Mouse (Mus musculus): ENCODE results near the gene Lmtk2. TPM values are rescaled to one million over a fixed set of nuclear protein-coding genes. Genes with fewer than 3 reads are reported as not detected.

Lmtk2 gene
- total RNA-seq, 2 experiments from 2014 or later = 26.0 to 27.2 TPM

DNA sequence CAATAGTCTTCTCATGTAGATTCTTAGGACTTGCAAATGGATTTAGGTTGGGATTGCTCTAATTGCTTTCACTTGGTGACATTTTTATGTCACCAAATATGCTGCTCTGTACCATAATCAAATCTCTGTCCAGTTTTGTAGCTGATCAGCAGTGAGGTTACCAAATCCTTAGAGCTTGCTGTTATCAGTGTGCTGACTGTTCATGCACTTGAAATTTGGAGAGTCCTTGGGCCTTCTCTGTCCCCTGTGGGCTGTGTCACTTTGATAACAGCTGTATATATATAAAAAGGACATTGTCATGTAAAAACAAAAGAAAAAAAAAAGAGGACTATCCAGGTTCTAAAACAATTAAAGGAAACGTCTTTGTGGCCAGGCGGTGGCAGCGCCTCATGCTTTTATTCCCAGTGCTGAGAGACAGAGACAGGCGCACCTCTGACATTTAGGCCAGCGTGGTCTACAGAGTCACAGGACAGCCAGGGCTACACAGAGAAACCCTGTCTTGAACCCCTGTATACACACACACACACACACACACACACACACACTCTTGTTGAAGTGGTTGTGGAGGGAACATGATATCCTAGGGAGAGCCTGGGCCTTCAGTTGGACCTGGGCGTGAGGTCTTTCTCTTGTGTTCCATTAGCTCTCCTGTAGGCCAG, 5.4 kb downstream of the Lmtk2 start:
- DNase-seq = no peak

DNA sequence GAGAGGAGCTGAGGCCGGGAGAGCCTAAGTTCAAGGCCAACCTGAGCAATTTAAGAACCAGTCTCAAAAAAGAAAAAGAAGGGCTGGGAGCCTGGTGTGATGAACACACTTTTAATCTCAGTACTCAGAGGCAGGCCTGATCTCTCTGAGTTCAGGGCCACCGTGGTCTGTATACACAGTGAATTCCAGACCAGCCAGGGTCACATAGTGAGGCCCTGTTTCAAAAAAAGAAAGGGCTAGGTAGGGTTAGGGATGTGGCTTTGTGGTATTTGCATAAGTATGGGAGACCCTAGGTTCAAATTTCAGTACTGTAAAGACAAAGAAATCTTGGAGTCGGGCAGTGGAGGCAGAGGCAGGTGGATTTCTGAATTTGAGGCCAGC, 5.9 kb downstream of the Lmtk2 start:
- intact Hi-C loops (cut with DNase I) = no loop called here
- DNase-seq = no peak

More for the DNA sequence above, 5.4 kb downstream of the Lmtk2 start:
- intact Hi-C loops (cut with DNase I) = no loop called here

DNA sequence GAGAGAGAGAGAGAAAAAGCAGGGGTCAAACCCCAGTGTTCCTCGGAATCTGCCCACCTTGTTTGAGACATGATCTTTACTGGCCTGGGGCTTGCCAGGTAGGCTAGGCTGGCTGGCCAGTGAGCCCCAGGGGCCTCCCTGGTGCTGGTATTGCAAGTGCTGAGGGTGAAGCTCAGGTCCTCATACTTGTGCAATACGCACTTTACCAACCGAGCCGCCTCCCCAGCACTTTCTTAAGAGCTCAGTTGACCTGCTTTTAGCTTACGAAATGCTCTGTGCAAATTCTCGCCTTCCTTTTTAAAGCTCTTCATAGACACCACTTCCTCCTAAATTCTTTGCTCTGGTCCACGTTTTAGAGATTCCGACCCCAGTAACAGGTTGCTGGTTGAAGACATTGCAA, 9.0 kb downstream of the Lmtk2 start:
- intact Hi-C loops (cut with DNase I) = no loop called here
- DNase-seq = no peak

DNA sequence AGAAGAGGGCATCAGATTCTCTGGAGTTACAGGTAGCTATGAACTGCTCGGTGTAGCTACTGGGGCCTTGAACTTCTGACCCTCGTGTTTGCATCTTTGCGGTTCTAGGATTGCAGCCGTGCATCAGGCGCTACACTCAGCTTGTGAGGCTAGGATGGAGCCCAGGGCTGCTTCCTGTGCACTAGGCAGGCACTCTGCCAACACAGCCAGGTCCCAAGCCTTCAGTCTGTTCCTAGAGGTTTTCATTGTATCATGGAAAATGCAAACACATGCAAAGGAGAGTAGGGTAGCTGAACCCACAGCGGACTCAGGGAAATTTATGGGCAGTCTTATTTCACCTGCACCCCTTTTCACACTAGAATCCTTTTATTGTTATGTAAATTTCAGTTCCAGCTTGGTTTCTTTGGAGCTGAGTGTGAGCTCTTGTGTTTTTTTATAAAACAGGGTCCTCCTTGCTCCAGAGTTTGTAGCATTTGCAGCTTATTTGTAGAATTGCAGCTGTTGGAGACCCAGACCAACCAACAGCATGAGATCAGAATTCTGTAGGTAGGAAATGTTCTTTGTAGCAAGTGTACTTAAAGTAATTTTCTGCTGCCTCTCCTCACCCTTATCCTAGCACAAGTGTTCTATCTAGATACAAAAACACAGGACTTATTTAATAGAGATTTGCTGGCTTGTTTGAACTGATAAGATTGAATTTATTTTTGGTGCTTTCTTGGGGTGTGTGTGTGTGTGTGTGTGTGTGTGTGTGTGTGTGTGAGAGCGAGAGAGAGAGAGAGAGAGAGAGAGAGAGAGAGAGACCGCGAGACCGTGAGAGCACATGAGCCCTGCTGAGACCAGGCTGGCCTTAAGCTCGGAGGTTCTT, 12.6 kb downstream of the Lmtk2 start:
- intact Hi-C loops (cut with DNase I) = no loop called here
- peak in 1 of 2 experiments; percentile 14 for DNase-seq

DNA sequence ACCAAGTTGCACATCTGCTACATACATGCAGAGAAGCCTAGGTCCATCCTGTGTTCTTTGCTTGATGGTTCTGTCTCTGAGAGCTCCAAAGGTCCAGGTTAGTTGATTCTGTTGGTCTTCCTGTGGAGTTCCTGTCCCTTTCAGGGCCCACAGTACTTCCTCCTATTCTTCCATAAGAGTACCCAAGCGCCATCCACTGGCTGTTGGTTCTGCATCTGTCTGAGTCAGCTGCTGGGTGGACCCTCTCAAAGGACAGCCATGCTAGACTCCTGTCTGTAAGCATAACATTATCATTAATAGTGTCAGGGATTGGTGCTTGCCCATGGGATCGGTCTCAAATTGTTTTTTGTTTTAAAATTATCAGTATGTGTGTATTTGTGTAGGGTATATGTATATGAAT, 13.8 kb downstream of the Lmtk2 start:
- intact Hi-C loops (cut with DNase I) = no loop called here
- DNase-seq = peak in 1 of 2 experiments; percentile 18

DNA sequence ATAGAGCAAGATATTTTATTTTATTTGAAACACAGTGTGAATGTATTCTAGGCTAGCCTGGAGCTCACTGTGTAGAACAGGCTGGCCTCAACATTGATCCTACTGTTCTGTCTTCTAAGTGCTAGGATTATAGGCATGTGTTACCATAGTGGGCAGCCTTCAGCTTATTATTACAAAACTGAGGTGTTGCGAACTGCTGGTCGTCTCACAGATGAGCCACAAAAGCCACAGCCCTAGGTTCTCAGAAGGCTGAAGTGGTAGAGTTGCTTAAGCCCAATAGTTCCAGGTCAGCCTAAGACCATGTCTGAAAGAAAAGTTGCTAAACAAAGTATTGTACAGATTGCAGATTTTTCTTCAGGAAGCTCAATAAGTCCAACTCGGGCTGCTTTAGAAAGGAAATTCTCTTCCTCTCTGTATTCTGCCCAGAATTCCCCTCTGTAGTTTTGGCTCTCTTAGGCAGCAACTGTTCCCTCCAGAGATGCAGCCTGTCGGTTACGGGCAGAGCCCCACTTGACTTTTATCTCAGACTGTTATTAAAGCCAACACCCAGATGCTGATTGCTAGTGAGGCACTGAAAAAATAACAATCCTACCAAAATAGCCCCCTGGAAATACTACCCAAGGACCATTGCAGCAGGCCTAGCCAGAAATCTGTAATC, 14.9 kb downstream of the Lmtk2 start:
- intact Hi-C loops (cut with DNase I) = no loop called here
- no peak for DNase-seq

DNA sequence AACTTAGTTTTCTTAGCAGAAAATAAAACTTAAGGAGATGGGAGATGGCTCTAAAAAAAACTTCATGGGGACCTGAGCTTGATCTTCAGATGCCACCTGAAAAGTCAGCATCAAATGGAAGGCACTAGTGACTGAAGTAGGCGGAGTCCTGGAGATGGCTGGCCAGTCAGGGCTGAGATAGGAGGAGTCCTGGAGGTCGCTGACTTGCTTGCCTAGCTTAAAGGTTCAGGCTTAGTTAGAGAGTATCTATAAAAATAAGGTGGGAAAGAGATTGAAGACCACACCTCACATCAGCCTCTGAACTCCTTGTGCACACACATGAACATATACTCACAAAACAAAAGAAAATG, 15.4 kb downstream of the Lmtk2 start:
- intact Hi-C loops (cut with DNase I) = no loop called here

DNA sequence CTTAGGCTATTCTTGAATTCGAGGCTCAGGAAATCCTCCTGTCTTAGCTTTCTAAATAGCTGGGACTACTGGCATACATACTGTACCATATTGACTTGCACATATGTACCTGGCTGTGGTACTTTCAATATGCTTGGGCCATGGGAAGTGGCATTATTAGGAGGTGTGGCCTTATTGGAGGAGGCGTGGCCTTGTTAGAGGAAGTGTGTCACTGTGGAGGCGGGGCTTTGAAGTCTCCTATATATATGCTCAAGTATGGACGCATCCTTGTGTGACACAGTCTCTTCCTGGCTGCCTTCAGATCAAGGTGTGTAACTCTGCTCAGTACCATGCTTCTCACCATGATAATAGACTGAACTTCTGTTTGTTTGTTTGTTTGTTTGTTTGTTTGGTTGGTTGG, 18.0 kb downstream of the Lmtk2 start:
- DNase-seq = no peak
- intact Hi-C loops (cut with DNase I) = no loop called here

More for the DNA sequence above, 15.4 kb downstream of the Lmtk2 start:
- no peak for DNase-seq

DNA sequence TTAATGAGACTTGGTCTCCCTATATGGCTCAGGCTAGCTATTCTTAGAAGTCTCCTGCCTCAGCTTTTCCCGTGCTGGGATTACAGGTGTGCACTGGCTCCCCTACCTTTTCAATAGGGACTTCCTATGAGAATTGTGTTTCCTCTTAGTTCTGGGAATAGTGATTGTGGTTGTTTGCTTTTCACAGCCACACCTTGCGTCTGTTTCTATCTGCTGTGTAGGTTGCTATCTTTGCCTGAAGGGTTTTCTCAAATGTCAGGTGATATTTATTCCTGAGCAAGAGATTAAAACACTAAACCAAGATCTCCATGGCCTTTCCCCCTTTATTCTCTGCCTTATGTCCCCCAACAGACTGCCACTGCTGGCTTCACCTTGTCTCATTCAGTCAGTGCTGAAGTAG, 19.1 kb downstream of the Lmtk2 start:
- DNase-seq = no peak
- intact Hi-C loops (cut with DNase I) = no loop called here

DNA sequence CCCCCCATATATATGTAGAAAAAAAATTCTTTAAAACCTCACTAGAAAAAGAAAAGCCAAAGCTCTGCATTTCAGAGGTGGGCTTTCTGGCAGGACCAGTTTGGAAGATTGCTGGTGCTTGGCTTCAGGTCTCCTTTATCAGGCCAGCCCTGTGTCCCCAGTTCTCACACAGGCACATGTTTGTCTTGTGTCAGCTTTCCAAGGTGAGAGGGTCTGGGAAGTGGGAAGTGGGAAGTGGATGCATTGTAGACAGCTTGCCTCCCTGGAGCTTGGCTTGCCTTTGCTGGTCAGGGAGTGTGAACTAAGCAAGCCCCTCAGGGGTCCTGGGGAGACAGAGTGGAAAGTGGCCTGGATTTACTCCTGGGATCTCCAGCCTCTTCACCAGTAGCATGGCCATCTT, 21.3 kb downstream of the Lmtk2 start:
- intact Hi-C loops (cut with DNase I) = loop anchor here (2.0 kb wide), 1 partner anchor 33 kb away; no protein-coding TSS in a partner anchor
- no peak for DNase-seq

DNA sequence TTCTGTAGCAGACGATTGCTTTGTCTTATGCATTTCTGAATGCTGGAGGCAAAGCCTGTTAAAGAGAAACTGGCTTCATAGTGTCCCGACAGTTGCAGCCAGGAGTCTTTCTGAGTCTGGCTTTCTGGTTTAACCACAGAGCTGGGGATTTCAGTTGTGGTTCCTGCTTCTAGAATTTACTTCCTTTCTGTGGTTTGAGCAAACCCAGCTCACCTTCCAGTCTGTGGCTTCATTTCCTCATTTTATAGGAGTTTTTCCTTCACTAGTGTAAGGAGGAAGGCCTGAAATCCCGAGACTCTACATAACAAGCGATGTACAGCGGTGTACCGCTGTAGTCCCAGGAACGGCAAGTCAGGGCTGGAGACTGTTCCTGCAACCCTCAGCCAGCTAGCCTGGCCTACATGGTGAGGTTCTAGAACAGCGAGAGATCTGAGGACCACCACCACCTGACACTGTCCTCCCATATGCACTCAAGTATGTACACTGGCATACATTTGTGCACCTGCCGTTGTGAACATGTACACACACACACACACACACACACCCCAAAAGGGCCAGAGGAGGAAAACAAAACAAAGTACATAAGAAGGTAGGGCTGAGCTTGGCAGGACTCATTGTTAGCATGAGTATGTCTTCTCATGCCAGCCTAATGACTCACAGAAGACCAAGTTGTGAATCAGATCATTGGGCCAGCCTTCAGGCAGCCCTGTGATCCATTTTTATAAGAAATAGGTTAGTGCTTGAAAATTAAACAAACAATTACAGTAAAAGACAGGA, 25.9 kb downstream of the Lmtk2 start:
- no peak for DNase-seq

DNA sequence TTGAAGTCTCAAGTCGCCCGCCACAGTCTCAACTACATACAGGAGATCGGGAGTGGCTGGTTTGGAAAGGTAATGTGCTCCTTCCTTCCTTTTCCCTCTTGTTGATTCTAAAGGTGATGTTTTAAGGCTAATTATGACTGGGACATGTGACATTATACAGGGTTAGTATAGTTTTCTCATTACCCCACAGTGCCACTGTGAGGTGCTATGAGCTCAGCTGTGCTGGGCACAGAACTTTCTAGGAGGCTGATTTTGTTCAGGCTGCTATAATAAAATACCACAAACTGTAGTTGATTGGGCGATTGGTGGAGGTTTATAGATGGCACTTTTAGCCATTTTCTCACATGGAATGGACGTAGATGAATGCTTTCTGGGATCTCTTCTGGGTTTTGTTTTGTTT, 43.3 kb downstream of the Lmtk2 start:
- intact Hi-C loops (cut with DNase I) = no loop called here
- no peak for DNase-seq

More for the DNA sequence above, 25.9 kb downstream of the Lmtk2 start:
- intact Hi-C loops (cut with DNase I) = loop anchor here (5.0 kb wide), 1 partner anchor 744 kb away; no protein-coding TSS in a partner anchor

DNA sequence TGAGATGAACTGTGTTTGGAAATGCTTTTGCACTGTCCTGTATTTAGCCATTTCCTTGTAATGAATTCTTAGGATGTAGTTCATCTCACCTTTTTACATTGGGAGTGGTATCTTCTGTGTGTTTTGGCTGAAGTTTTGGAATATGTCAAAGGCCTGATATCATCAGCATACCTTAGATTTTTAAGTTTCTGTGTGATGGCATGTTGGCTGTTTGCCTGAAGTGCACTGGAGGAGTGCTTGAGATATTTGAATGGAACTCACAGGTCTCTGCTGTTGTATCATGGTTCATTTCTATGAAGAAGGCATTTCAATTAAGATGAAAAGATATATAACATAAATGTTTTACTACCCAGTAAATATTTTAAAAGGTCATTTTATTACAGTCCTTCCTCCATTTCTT, 46.7 kb downstream of the Lmtk2 start:
- no peak for DNase-seq
- intact Hi-C loops (cut with DNase I) = no loop called here

DNA sequence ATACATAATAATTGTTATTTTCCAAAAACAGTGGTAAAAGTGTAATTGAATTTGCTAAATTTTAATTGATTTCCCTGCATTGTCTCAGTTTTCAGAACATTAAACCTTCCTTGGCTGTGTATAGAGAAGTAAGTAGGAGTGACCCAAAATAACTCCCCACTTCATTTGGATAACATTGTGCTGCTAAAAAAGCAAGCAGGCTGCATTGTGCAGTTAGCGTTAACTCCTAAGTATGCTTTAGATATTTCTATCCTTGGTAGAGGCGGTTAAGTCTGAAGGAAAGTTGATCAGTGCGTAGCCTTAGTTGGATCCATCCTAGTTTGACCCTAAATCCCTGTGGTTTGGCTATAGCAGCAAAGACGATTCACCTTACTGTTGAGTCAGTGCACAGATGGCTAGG, 49.3 kb downstream of the Lmtk2 start:
- intact Hi-C loops (cut with DNase I) = no loop called here
- no peak for DNase-seq

DNA sequence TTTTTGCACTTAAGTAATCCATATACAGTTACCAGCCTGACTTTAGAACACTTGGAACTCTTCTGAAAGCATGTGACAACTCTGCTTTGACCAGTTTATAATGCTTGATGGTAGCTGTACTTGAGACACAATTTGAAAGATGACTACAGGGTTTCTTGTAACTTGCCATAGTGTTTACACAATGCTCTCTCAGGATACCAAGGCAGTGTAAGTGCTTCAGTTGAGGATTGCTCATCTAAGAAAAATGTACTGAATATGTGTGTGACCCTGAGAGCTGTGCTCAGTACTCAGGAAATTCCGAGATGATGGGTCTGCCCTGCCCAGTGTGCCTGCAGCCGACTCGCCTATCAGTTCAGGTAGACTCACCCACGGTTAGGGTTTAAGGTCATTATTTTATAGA, 51.0 kb downstream of the Lmtk2 start:
- no peak for DNase-seq
- intact Hi-C loops (cut with DNase I) = no loop called here

DNA sequence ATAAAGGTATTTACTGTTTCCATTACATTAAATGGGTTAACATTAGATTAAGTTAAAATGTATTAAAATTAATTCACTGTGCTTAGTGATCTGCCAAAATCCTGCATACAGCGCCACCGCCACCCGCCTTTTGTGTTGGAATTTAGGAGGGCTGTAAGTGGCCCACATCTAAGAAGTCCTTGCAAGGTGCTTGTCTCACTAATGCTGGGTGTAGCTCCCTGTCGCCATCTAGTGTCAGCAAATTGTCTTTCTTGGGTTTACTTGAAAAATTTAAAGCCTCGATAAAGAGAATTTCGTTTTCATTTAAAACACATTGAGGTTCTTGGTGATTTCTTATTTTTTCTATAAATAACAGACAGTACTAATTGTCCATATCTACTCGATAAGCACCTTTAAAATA, 54.3 kb downstream of the Lmtk2 start:
- peak; percentile 66 for DNase-seq
- intact Hi-C loops (cut with DNase I) = loop anchor here (1.0 to 2.0 kb wide), 3 partner anchors 34 to 114 kb away; partner anchors contain the start of gene Lmtk2

DNA sequence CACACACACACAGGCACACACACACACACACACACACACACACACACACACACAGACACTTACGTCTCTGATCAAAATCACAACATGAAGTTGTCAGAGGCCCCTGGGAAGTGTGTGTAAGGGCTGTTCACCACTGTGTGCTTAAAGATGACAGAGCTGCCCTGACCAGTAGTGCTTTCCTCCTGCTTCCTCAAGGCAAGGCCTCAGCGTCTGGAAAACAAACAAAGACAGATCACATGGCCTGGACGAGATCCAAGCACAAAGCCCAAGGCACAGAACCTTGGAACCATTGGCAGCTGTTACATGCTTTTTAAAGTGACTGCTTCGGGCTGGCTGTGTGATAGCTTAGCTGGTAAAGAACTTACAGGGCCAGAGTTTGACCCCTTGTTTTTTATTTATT, 58.4 kb downstream of the Lmtk2 start:
- intact Hi-C loops (cut with DNase I) = no loop called here
- peak; percentile 74 for DNase-seq

DNA sequence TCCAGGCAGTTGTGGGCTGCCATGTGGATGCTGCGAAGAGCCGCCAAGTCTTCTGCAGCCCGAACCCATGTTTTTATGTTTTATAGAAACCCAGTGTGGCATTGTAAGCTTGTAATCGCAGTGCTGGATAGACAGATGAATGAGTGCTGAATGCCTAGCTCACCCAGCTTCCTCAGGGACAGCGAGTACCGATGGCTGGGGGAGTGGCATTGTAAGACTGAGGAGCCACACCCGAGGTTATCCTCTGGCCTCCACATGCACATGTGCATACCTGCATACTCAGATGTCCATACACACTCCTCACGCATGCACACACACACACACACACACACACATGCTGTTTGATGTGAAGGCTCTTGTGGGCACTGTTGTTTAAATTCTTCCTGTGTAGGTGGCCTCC, 58.9 kb downstream of the Lmtk2 start:
- intact Hi-C loops (cut with DNase I) = no loop called here
- no peak for DNase-seq

DNA sequence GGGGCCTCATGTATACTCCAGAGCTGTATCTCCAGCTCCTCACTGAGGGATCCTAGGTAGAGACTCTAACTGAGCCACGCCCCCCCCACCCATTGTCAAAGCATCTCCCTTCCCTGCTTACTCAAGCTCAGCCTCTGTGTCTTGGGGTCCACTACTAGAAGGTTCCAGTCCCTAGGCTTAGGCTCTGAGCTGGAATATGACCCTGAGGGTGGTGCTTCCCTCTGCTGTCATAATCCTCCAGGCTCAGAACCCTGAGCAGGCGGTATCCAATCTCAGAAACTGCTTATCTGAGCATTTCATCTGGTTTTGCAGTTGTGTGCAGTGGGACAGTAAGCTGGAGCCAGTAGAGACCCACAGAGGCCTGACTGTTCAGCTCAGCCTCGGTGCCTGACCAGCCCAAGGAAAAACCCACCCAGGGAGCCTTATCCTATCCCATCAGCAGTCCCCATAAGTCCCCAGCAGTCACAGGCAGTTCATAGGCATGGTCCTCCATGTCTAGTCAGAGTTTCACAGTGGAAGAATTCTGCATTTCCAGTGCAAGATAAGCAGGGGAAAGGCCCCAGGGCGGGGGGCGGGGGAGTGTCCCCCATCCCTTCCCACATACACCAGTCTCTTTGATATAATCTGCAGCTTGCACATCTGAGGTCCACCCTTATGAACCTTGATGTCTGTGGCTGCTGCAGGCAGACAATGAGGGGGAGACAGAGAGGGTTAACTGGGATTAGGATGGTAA, 62.0 kb downstream of the Lmtk2 start:
- no peak for DNase-seq
- intact Hi-C loops (cut with DNase I) = no loop called here
